Mouse (Mus musculus) liver, adult (tissue): ENCODE results near the gene Prn.

Experiments
- GATA4 ChIP-seq: IDR thresholded peaks from 2 replicates; pipeline ENCODE4 v1.6.1; 2014; ENCODE audit warnings: mild to moderate bottlenecking, low read length; ENCODE audit not compliant: insufficient replicate concordance

Gene Prn

GRCm38 (mm10) chr2:131993563-131994088 is 83.9 kb downstream of the Prn start:
- no peak for TF ChIP-seq GATA4

- TF ChIP-seq GATA4 = no peak
Observed at GRCm38 (mm10) chr2:131994971-131995370, 85.2 kb downstream of the Prn start.

GRCm38 (mm10) chr2:131995742-131996141 is 86.0 kb downstream of the Prn start:
- TF ChIP-seq GATA4 = no peak

- TF ChIP-seq GATA4 = no peak
Observed at GRCm38 (mm10) chr2:131996369-131996768, 86.6 kb downstream of the Prn start.

- no peak for TF ChIP-seq GATA4
Observed at GRCm38 (mm10) chr2:131997356-131997755, 87.6 kb downstream of the Prn start.

- no peak for TF ChIP-seq GATA4
Observed at GRCm38 (mm10) chr2:132001696-132002334, 92.1 kb downstream of the Prn start.

DNA sequence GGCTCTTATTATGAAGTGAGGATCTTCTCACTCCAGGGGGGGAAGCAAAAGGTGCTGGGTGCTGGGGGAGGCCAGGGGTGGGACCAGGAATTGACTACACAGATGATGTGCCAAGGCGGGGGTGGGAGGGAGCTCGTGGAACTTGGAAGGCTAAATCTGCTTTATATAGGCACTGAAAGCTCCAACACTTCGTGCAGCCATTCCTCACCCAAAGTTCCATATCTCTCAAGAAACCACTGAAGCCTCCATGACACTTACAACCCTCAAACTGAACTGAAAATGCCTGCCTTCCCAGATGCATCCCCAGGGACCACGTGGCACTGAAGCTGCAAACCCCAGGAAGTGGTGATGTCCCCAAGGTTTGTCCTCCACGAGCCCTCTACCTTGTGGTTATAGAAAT is 94.2 kb downstream of the Prn start:
- TF ChIP-seq GATA4 = no peak

GRCm38 (mm10) chr2:132004495-132005136 is 94.9 kb downstream of the Prn start:
- TF ChIP-seq GATA4 = no peak

DNA sequence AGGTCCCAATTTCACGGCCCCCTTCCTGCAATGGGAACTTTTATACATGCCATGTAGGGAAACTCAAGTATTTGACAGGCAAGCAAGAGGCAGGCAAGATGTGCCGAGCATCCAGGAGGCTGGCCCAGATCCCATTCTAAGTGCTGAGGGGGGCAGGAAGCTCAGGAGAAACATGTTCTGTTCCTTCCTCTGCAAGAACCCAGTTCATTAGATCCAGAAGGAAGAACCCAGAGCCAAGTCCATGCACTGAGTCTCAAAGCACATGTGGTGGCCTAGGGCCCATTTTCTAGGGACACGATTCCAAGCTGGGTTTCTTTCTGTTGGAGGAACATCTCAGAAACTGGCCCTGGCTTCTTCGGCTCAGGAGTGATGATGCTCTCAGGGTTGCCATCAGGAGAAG is 95.7 kb downstream of the Prn start:
- TF ChIP-seq GATA4 = no peak
